Mouse (Mus musculus) retina, postnatal 1 day (tissue): ENCODE measurements around the gene Mageb5.
"Not testable (repeated sequence)": the region's sequence is repeated elsewhere in the genome, so short reads cannot be mapped to it uniquely, and the experiment has no call there.

Experiments used
- DNase-seq: peaks from one replicate; pipeline ENCODE4 v3.0.0-alpha.2; 2012

The Mageb5 gene

DNA sequence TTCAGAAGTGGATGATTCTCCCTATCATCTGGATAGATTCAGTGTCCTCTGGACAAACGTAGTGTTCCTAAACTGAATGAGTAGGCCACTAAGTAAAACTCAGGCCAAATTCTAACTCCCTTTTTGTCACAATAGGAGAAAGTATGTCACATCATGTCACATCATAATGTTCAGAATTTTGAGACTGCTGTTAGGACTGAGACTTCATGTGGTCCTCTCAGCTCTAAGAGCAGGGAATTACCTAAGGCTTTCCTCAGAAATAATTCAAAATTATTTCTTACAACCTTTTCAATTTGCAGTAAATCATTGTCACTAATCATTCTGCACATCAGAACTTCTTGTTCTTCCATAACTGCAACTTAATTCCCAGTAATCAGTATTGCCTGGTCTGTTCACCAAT is at the start of gene Mageb5:
Mageb5 (minus strand) TSS at position 101 of the 400 bp plus-strand sequence.
- not testable (repeated sequence) for DNase-seq

DNA sequence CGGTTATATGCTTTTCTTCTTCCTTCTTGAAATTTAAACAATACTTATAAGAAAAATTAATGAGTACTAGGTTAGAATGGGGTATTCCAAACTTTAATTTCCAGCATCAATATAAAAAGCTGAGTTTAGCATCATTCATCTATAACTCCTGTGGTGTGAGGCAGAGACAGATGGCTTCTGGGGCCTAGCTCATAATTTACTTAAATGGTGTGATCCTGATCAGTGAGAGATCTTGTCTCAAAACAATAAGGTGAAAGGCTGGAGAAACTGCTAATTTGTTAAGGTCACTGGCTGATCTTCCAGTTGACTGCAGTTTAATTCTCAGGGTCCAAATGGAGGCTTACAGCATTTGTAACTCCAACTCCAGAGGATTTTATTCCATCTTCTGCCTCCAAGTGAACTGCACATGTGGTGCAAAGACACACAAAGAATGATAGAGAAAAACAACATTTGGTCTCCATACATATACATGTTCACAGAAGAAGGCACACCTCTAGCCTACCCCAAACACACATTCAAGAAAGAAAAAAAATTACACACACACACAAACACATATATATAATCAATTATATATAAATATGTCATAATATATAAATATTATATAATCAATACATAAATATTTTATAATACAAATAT is 23.1 kb downstream of the Mageb5 start:
- not testable (repeated sequence) for DNase-seq
